Mouse (Mus musculus) layer of hippocampus, adult 6 months (tissue): ENCODE data around the gene Gm6902. TPM values are rescaled to one million over a fixed set of nuclear protein-coding genes. Genes with fewer than 3 reads are reported as not detected.

Source experiments
- long read RNA-seq, 2 experiments: library from polyadenylated mRNA; unstranded; transcript quantifications; one replicate each; pipeline ENCODE4 v2.0.0; 2019 to 2020
- polyA plus RNA-seq: library from polyadenylated mRNA; unstranded; fragments of <200 nt; fragmentation: Nextera tagmentation; gene quantifications from 2 replicates; pipeline ENCODE4 v1.2.3, GENCODE M21; 2021

Gm6902 gene
- not detected in 2 replicates for polyA plus RNA-seq
- long read RNA-seq, experiment 1 = 0 reads
- long read RNA-seq, experiment 2 = 0 reads

DNA sequence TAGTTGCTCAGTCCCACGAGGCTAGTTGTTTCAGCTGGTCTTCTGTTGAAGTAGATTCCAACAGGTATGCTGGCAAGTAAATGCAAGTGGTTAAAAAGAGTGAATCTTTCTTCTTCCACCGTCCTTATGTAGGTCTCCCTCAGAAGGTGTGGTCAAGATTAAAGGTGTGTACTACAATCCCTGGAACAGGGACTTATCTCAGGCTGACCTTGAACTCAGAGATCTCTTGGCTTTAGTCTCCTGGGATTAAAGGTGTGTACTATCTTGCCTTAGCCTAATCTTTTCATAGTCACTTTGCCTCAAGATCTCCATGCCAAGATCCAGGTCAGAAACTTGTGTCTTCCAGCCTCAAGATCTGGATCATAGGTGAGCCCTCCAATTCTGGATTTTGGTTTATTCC, at the start of gene Gm6902:
Gene Gm6902 (minus strand): TSS at position 101 of the 400 bp plus-strand sequence.

DNA sequence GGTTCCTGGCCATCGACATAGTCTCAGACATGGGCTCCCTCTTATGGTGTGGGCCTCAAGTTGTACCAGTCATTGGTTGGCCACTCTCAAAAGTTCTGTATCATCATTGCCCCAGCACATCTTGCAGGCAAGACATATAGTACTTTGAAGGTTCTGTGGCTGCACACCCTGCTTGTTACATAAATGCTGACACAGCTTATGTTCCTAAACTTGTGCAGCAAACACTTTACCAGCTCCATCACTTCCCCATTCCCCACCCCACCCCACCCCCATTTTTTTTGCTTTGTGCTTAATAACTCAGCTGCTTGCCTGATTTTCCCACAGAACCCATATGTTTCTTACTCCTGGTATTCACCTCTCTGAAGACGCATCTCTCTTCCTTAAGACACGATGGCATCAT, 22.2 kb upstream of the Gm6902 start, which contains the start of gene Nlrp4e:
Gene Nlrp4e (plus strand): TSS at position 301 of the 400 bp plus-strand sequence.

DNA sequence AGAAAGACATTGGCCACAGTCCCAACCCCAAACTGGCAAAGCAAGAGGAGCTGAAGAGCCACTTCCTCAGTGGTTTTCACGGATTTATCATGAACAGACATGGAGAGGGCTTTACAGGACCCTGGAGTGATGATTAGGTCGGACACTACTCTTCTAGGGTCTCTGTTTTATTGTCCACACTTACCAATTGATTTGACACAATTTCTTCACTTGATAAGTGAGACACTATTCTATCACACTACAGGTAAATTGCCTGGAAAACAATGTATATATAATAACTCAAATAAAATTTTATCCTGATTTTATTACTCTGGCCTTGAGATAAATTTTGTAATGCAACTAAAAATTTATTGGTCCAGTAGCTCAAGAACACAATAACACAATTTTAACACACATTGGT, 27.1 kb downstream of the Gm6902 start, which contains the start of gene Vmn1r166:
Gene Vmn1r166 (minus strand): TSS at position 101 of the 400 bp plus-strand sequence.

Other genes with a start within 250 kb of the Gm6902 start
- not detected in 2 replicates for gene Vmn1r163, start 223.4 kb downstream of the Gm6902 start, polyA plus RNA-seq
- gene Gm8720, start 211.4 kb downstream of the Gm6902 start, polyA plus RNA-seq = not detected in 2 replicates
- gene Gm10662, start 134.4 kb downstream of the Gm6902 start, polyA plus RNA-seq = not detected in 2 replicates
- gene Vmn1r165, start 61.6 kb downstream of the Gm6902 start, polyA plus RNA-seq = not detected in 2 replicates
- not detected in 2 replicates for gene Vmn1r166, start 27.2 kb downstream of the Gm6902 start, polyA plus RNA-seq
- gene Nlrp4e, start 22.3 kb upstream of the Gm6902 start, polyA plus RNA-seq = not detected in 2 replicates
- gene Nlrp5, start 107.0 kb upstream of the Gm6902 start, polyA plus RNA-seq = not detected in 2 replicates
- gene Vmn1r167, start 228.3 kb upstream of the Gm6902 start, polyA plus RNA-seq = not detected in 2 replicates